8 mouse cellular contexts compared by ENCODE assay signal in genomic region chr4:130307851-130308230, GRCm38 (mm10). TPM values are rescaled to one million over a fixed set of nuclear protein-coding genes. Genes with fewer than 3 reads are reported as not detected.
A peak's percentile ranks its signal among the peaks of the same experiment; 100 is the strongest.
DNase-seq lines count a peak whose midpoint lies in the region; ATAC-seq and TF ChIP-seq lines count a peak whose summit lies in the region.

No protein-coding gene starts in this region.

- H3K27ac ChIP-seq in ES-E14 (ENCODE audit: insufficient read depth, low read depth, low read length, poor library complexity, severe bottlenecking): peak overlapping the region; percentile 54
- no peak overlapping the region for H3K27ac ChIP-seq in forebrain, embryonic 15.5 days (replicated peaks)

- H3K4me1 ChIP-seq in ES-E14 (ENCODE audit: control insufficient read depth in 2 of 2, insufficient read depth in 2 of 2, low read length in 2 of 2, poor library complexity in 1 of 2): peaks cover 10 to 31% of the 10 kb centered on the region in 2 experiments
- peaks cover 18% of the 10 kb centered on the region for H3K4me1 ChIP-seq in forebrain, embryonic 15.5 days

- peak overlapping the region; percentile 77 for H3K9ac ChIP-seq in ES-E14 (ENCODE audit: insufficient read depth, low read depth, low read length, poor library complexity, severe bottlenecking)
- peak overlapping the region; percentile 61 for H3K9ac ChIP-seq in forebrain, embryonic 15.5 days (replicated peaks)

- peak; percentile 61 for DNase-seq in ES-E14 (ENCODE audit: low read depth, low spot score)
- DNase-seq in left cerebral cortex, adult 8-10 months (ENCODE audit: low spot score in 2 of 2): peak; percentile 39
- DNase-seq in lung, postnatal 4 days: peak; percentile 56 to 72
- DNase-seq in right cerebral cortex, postnatal 25 days: peak; percentile 56

- H3K27me3 ChIP-seq in forebrain, embryonic 15.5 days: peaks cover 18% of the 10 kb centered on the region

- H3K4me3 ChIP-seq in ES-E14 (ENCODE audit: insufficient read depth in 1 of 2, low read depth in 1 of 2, low read length in 2 of 2, poor library complexity in 1 of 2, severe bottlenecking in 1 of 2): peak overlapping the region; percentile 81 to 86
- peak overlapping the region; percentile 53 for H3K4me3 ChIP-seq in forebrain, embryonic 15.5 days

- ATAC-seq in cerebellum, adult (ENCODE audit: insufficient number of reproducible peaks, low FRiP score, low TSS enrichment): 0 out of 2 replicates have a peak, but pooled peaks have one; percentile 18
- peak; percentile 33; the same call in 1 of the 2 replicates for ATAC-seq in forebrain, embryonic 15.5 days (replicated peaks)
- ATAC-seq in hematopoietic stem cell, adult 5-6 weeks (replicated peaks in 1 of 2; ENCODE audit: insufficient read depth in 1 of 2, low FRiP score in 2 of 2, low TSS enrichment in 1 of 2, low read depth in 1 of 2, poor library complexity in 2 of 2, severe bottlenecking in 2 of 2): peak; percentile 59 to 60; a peak in 3 of 4 replicates
- no peak for ATAC-seq in erythroid progenitor cell, adult 5-6 weeks (replicated peaks; ENCODE audit: low FRiP score, poor library complexity, severe bottlenecking)

- no peaks in the 10 kb centered on the region for H3K9me3 ChIP-seq in ES-E14 (ENCODE audit: control insufficient read depth, insufficient read depth, low read depth, low read length)
- no peaks in the 10 kb centered on the region for H3K9me3 ChIP-seq in forebrain, embryonic 15.5 days

- peak overlapping the region; percentile 80 for H3K4me2 ChIP-seq in forebrain, embryonic 15.5 days (replicated peaks)

- in situ Hi-C loops in ES-E14 (cut with MboI; ENCODE audit: low sequenced_read_pairs in 2 of 2, unreplicated experiment in 2 of 2): no loop called here

- WGBS in forebrain, embryonic 15.5 days: under 1% methylated on average over 23 of the region's 23 CpGs

- peaks cover 20% of the 10 kb centered on the region; the same call in 1 of the 2 replicates for H3K36me3 ChIP-seq in ES-E14 (ENCODE audit: control insufficient read depth, insufficient read depth, low read length, poor library complexity, severe bottlenecking)
- H3K36me3 ChIP-seq in forebrain, embryonic 15.5 days: no peaks in the 10 kb centered on the region

TF ChIP-seq in ES-E14, 5 proteins besides CTCF, POLR2A, EP300 and RAD21:
- TF ChIP-seq HCFC1 (IDR thresholded peaks at IDR 0.05; ENCODE audit: borderline replicate concordance, insufficient read depth, low read length) (no peak), MAFK (IDR thresholded peaks at IDR 0.05; ENCODE audit: insufficient read depth, low read depth, low read length) (no peak), ZC3H11A (IDR thresholded peaks at IDR 0.05; ENCODE audit: borderline replicate concordance, low read depth, low read length) (no peak), ZNF384 (IDR thresholded peaks at IDR 0.05; ENCODE audit: low read depth, low read length) (no peak), CHD2 (IDR thresholded peaks at IDR 0.05; ENCODE audit: low read depth, low read length) (no peak)

RNA-seq across cellular contexts. Expression of gene Fabp3, which starts 0.6 kb away (rescaled TPM):
- 97.5 and 145 TPM in 2 replicates for total RNA-seq in ES-E14 (2012; rRNA removed)
- polyA plus RNA-seq in forebrain, embryonic 15.5 days (2015; fragmentation: Nextera tagmentation; extraction: Ambion mirVana): 95.6 and 102 TPM in 2 replicates
- not detected in 2 replicates for total RNA-seq in hematopoietic stem cell, adult 5-6 weeks (2017)
- total RNA-seq in left cerebral cortex, adult 8-10 months (2022): 100 to 1,000 TPM; 131 to 144 (median 138) TPM
- not detected in 2 replicates for total RNA-seq in erythroid progenitor cell, adult 5-6 weeks (2015; ENCODE audit: low replicate concordance)
- total RNA-seq in erythroid progenitor cell, adult 5-6 weeks (2017; ENCODE audit: low replicate concordance): not detected in 2 replicates

RNA-seq across cellular contexts. Expression of gene Gm10570, which starts 0.6 kb away (rescaled TPM):
- total RNA-seq in ES-E14 (2012; rRNA removed): 0.49 TPM in 1 of 2 replicates, not detected in the other
- polyA plus RNA-seq in forebrain, embryonic 15.5 days (2015; fragmentation: Nextera tagmentation; extraction: Ambion mirVana): 0.55 and 1.1 TPM in 2 replicates
- not detected in 2 replicates for total RNA-seq in hematopoietic stem cell, adult 5-6 weeks (2017)
- total RNA-seq in left cerebral cortex, adult 8-10 months (2022): 1 to 10 TPM in 3 of 4 experiments, not detected in 1; 1.7 to 2.5 (median 2.2) TPM
- total RNA-seq in erythroid progenitor cell, adult 5-6 weeks (2015; ENCODE audit: low replicate concordance): not detected in 2 replicates
- not detected in 2 replicates for total RNA-seq in erythroid progenitor cell, adult 5-6 weeks (2017; ENCODE audit: low replicate concordance)

RNA-seq across cellular contexts. Expression of gene Serinc2, which starts 28.8 kb away (rescaled TPM):
- total RNA-seq in ES-E14 (2012; rRNA removed): 4.6 and 8.0 TPM in 2 replicates
- 87.4 and 97.3 TPM in 2 replicates for polyA plus RNA-seq in forebrain, embryonic 15.5 days (2015; fragmentation: Nextera tagmentation; extraction: Ambion mirVana)
- not detected in 2 replicates for total RNA-seq in hematopoietic stem cell, adult 5-6 weeks (2017)
- total RNA-seq in left cerebral cortex, adult 8-10 months (2022): 1 to 10 TPM; 5.0 to 7.8 (median 6.5) TPM
- total RNA-seq in erythroid progenitor cell, adult 5-6 weeks (2015; ENCODE audit: low replicate concordance): not detected in 2 replicates
- total RNA-seq in erythroid progenitor cell, adult 5-6 weeks (2017; ENCODE audit: low replicate concordance): not detected in 2 replicates

RNA-seq across cellular contexts. Expression of gene Zcchc17, which starts 51.9 kb away (rescaled TPM):
- total RNA-seq in ES-E14 (2012; rRNA removed): 22.3 and 33.3 TPM in 2 replicates
- 84.3 and 85.0 TPM in 2 replicates for polyA plus RNA-seq in forebrain, embryonic 15.5 days (2015; fragmentation: Nextera tagmentation; extraction: Ambion mirVana)
- total RNA-seq in hematopoietic stem cell, adult 5-6 weeks (2017): 60.8 and 78.6 TPM in 2 replicates
- total RNA-seq in left cerebral cortex, adult 8-10 months (2022): 10 to 100 TPM; 57.2 to 61.5 (median 60.9) TPM
- 15.5 and 19.1 TPM in 2 replicates for total RNA-seq in erythroid progenitor cell, adult 5-6 weeks (2015; ENCODE audit: low replicate concordance)
- 30.3 and 54.2 TPM in 2 replicates for total RNA-seq in erythroid progenitor cell, adult 5-6 weeks (2017; ENCODE audit: low replicate concordance)

RNA-seq across cellular contexts. Expression of gene Snrnp40, which starts 52.1 kb away (rescaled TPM):
- 136 and 147 TPM in 2 replicates for total RNA-seq in ES-E14 (2012; rRNA removed)
- polyA plus RNA-seq in forebrain, embryonic 15.5 days (2015; fragmentation: Nextera tagmentation; extraction: Ambion mirVana): 135 and 148 TPM in 2 replicates
- total RNA-seq in hematopoietic stem cell, adult 5-6 weeks (2017): 52.8 and 90.8 TPM in 2 replicates
- 10 to 100 TPM; 23.6 to 28.2 (median 27.6) TPM for total RNA-seq in left cerebral cortex, adult 8-10 months (2022)
- 35.0 and 69.6 TPM in 2 replicates for total RNA-seq in erythroid progenitor cell, adult 5-6 weeks (2015; ENCODE audit: low replicate concordance)
- total RNA-seq in erythroid progenitor cell, adult 5-6 weeks (2017; ENCODE audit: low replicate concordance): 25.1 and 58.9 TPM in 2 replicates

Comparison
In these comparisons a context has a peak if more than half of its experiments do, and no peak if none do; other contexts are left out.
1. RNA of gene Fabp3, which starts 0.6 kb away (total RNA-seq): 97.5 to 145 TPM in ES-E14 and 131 to 144 TPM in left cerebral cortex, adult 8-10 months; not detected in hematopoietic stem cell, adult 5-6 weeks and not detected in erythroid progenitor cell, adult 5-6 weeks; every median in the first group is over 10 times any median in the second.
2. Peak in every context shown above with its lines, with median percentiles within 50 percentile points of each other: DNase-seq.